Mouse (Mus musculus): ENCODE measurements around the gene Apoa2. TPM values are rescaled to one million over a fixed set of nuclear protein-coding genes. Genes with fewer than 3 reads are reported as not detected.

Gene Apoa2
- polyA plus RNA-seq, 1 experiment from 2014 or later: 20,306 TPM

DNA sequence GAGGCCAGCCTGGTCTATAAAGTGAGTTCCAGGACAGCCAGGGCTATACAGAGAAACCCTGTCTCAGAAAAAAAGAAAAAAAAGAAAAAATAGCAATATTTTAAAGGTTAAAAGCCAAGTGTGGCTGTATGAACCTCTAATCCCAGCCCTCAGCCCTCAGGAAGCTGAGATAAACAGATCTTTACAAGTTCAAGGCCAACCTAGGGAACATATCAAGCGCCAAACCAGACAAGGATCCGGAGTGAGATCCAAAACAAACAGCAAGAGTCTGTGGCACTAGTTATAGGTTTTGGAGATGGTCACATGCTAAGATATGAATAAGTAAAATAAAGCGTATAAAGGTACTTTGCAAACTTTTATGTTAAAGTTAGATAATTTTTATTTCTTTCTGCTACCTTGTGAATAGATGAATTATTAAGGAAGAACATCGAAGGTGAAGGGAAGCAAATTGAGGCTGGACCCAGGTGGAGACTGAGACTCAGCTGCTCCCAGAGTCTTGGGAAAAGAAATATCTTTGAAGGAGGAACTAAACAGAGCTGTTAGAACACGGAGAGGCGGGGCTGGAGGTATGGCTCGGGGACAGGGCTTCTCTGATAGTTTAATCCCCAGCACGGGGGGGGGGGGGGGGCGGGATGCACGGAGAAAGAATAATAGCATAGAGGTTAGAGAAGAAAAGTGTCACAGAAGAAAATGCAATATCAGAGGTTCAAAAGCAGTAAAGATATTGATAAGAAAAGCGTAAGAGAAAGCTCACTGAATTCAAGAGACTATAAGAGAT, 21.2 kb upstream of the Apoa2 start:
- H3K27ac ChIP-seq (ENCODE audit: low read depth): peak overlapping the region; percentile 91
- H3K4me2 ChIP-seq (ENCODE audit: low read depth, low read length): 0 out of 2 replicates have a peak overlapping the region, but pooled peaks have one; percentile 30
- no peak overlapping the region for H3K4me3 ChIP-seq (ENCODE audit: low read depth, low read length)
- WGBS (ENCODE audit: insufficient replicate concordance): 30% methylated on average over 10 of the region's 11 CpGs
- DNase-seq (peak; percentile 42), ATAC-seq (peak; percentile 84)
- H3K27me3 ChIP-seq (ENCODE audit: insufficient read depth, low read length): no peaks in the 10 kb centered on the region
- no peaks in the 10 kb centered on the region for H3K36me3 ChIP-seq (replicated peaks; ENCODE audit: insufficient read depth, low read length)
- TF ChIP-seq EP300 (IDR thresholded peaks at IDR 0.05; ENCODE audit: low read depth) (0 out of 2 replicates have a peak, but pooled peaks have one; percentile 12), CTCF (IDR thresholded peaks at IDR 0.05; ENCODE audit: low read depth) (no peak)
- no peaks in the 10 kb centered on the region for H3K9me3 ChIP-seq (ENCODE audit: low read length)
- no peak overlapping the region for H3K9ac ChIP-seq (replicated peaks)
- H3K4me1 ChIP-seq (ENCODE audit: insufficient read depth): no peaks in the 10 kb centered on the region

DNA sequence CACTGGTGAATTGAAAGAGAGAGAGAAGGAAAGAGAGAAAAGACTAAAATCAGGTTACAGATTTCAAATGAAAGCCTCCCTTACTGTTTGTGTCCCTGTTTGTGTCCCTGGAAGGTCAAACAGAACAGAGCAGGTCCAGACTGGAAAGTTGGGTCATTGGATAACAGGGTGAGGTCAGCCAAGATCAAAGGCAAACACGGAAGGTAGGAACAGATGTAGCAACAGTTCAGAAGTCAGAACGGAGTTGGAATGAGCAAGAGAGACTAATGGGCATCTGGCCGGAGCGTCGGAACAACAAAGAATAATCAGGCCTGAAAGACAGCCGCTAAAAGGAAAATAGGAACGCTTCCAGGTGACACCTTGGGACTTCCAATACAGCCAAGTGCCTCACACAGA, 20.6 kb upstream of the Apoa2 start:
- no peak overlapping the region for H3K4me3 ChIP-seq (ENCODE audit: low read depth, low read length)
- no peaks in the 10 kb centered on the region for H3K9me3 ChIP-seq (ENCODE audit: low read length)
- H3K4me2 ChIP-seq (ENCODE audit: low read depth, low read length): 0 out of 2 replicates have a peak overlapping the region, but pooled peaks have one; percentile 30
- peak; percentile 71 for TF ChIP-seq EP300 (IDR thresholded peaks at IDR 0.05; ENCODE audit: low read depth)
- TF ChIP-seq CTCF (IDR thresholded peaks at IDR 0.05; ENCODE audit: low read depth): no peak
- H3K27ac ChIP-seq (ENCODE audit: low read depth): peak overlapping the region; percentile 91
- H3K9ac ChIP-seq (replicated peaks): no peak overlapping the region
- no peaks in the 10 kb centered on the region for H3K27me3 ChIP-seq (ENCODE audit: insufficient read depth, low read length)
- peak; percentile 42 for DNase-seq
- ATAC-seq: peak; percentile 98
- H3K36me3 ChIP-seq (replicated peaks; ENCODE audit: insufficient read depth, low read length): no peaks in the 10 kb centered on the region
- H3K4me1 ChIP-seq (ENCODE audit: insufficient read depth): no peaks in the 10 kb centered on the region
- 51% methylated on average over 7 of the region's 7 CpGs for WGBS (ENCODE audit: insufficient replicate concordance)

DNA sequence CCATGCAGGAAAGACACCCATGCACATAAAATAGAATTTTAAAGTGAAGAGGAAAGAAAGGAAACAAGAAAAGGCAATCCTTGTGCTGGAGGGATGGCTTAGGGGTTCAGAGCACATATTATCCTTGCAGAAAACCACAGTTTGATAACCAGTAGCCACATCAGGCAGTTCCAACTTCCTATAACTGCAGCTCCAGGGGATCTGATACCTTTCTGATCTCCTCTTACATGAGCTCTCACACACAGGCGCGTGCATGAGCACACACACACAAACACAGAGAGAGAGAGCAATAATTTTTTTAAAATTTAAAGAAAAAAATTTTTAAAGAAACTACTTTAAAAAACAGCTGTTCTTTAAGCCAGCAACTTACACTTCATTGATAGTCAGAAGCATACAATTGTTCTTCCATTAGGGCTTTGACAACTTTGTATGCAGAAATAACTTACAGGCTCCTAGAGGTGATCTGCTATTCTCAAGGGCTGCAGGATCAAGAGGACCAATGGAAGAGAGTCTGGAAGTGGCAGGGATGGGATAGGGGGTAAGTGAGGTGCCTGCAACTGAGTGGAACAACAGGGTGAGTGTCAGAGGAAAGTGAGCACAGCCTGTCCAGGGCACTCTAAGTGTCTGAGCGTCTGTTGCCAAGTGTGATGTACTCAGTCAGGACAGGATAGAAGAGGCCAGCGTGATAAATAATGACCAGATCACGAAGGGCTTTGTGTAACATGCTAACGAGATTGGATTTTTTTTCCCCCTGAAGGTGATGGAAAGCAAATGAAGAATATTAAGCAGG, 19.0 kb upstream of the Apoa2 start:
- Histone ChIP-seq H3K9ac (replicated peaks) (no peak overlapping the region), H3K27me3 (ENCODE audit: insufficient read depth, low read length) (no peaks in the 10 kb centered on the region), H3K4me2 (ENCODE audit: low read depth, low read length) (no peak overlapping the region), H3K27ac (ENCODE audit: low read depth) (no peak overlapping the region), H3K36me3 (replicated peaks; ENCODE audit: insufficient read depth, low read length) (no peaks in the 10 kb centered on the region), H3K9me3 (ENCODE audit: low read length) (no peaks in the 10 kb centered on the region), H3K4me1 (ENCODE audit: insufficient read depth) (peaks cover 5% of the 10 kb centered on the region; the same call in 1 of the 2 replicates), H3K4me3 (ENCODE audit: low read depth, low read length) (no peak overlapping the region)
- 61% methylated on average over 6 of the region's 6 CpGs for WGBS (ENCODE audit: insufficient replicate concordance)
- ATAC-seq (no peak), DNase-seq (no peak)
- TF ChIP-seq EP300 (IDR thresholded peaks at IDR 0.05; ENCODE audit: low read depth) (no peak), CTCF (IDR thresholded peaks at IDR 0.05; ENCODE audit: low read depth) (no peak)

DNA sequence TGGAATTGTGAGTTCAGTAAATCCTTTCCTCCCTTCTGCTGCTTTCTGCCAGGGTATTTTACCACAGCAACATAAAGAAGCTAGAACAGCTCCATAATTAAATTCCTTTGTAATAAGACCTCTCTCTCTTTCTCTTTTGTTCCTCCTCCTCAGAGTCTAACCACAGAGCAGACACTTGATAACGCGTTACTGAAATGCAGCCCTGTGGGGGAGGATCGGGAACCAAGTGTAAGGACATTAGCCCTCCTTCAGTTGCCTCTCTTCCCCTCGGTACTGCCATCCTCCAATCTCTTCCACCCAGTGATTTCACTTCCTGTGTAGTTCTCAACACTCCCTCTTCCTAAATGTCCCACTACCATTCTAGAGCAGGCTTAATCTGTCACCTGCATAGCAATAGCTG, 15.4 kb upstream of the Apoa2 start:
- Histone ChIP-seq H3K36me3 (replicated peaks; ENCODE audit: insufficient read depth, low read length) (no peaks in the 10 kb centered on the region), H3K27ac (ENCODE audit: low read depth) (no peak overlapping the region), H3K9me3 (ENCODE audit: low read length) (no peaks in the 10 kb centered on the region), H3K4me1 (ENCODE audit: insufficient read depth) (peaks cover 5% of the 10 kb centered on the region; the same call in 1 of the 2 replicates), H3K9ac (replicated peaks) (no peak overlapping the region), H3K4me2 (ENCODE audit: low read depth, low read length) (no peak overlapping the region), H3K4me3 (ENCODE audit: low read depth, low read length) (no peak overlapping the region), H3K27me3 (ENCODE audit: insufficient read depth, low read length) (no peaks in the 10 kb centered on the region)
- no peak for ATAC-seq
- WGBS (ENCODE audit: insufficient replicate concordance): 28% methylated on average over 4 of the region's 4 CpGs
- DNase-seq: no peak
- TF ChIP-seq EP300 (IDR thresholded peaks at IDR 0.05; ENCODE audit: low read depth) (no peak), CTCF (IDR thresholded peaks at IDR 0.05; ENCODE audit: low read depth) (no peak)

DNA sequence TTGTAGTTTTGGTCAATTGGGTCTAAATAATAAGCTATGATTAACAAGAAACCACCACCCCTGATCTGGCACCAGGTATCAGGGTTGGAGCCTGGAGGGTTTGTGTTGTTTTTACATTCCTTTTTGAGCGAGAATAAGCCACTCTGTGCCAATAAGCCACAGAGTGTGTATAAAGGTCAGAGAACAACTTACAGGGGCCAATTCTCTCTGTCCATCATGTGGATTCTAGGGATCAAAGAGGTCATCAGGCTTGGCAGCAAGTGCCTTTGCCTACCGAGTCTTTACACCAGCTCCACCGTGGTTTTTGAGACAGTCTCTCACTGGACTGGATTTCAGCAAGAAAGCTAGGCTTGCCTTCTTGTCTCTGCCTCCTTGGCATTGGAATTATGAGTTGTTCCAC, 12.0 kb upstream of the Apoa2 start:
- DNase-seq (peak; percentile 41), ATAC-seq (peak; percentile 70)
- H3K4me2 ChIP-seq (ENCODE audit: low read depth, low read length): 0 out of 2 replicates have a peak overlapping the region, but pooled peaks have one; percentile 4
- 62% methylated on average over 3 of the region's 3 CpGs for WGBS (ENCODE audit: insufficient replicate concordance)
- H3K4me1 ChIP-seq (ENCODE audit: insufficient read depth): peaks cover 12% of the 10 kb centered on the region
- peak overlapping the region; percentile 93 for H3K27ac ChIP-seq (ENCODE audit: low read depth)
- H3K9me3 ChIP-seq (ENCODE audit: low read length): no peaks in the 10 kb centered on the region
- H3K36me3 ChIP-seq (replicated peaks; ENCODE audit: insufficient read depth, low read length): no peaks in the 10 kb centered on the region
- H3K9ac ChIP-seq (replicated peaks): peak overlapping the region; percentile 16; the same call in 1 of the 2 replicates
- TF ChIP-seq CTCF (IDR thresholded peaks at IDR 0.05; ENCODE audit: low read depth): no peak
- no peak for TF ChIP-seq EP300 (IDR thresholded peaks at IDR 0.05; ENCODE audit: low read depth)
- H3K27me3 ChIP-seq (ENCODE audit: insufficient read depth, low read length): no peaks in the 10 kb centered on the region
- H3K4me3 ChIP-seq (ENCODE audit: low read depth, low read length): no peak overlapping the region
